Mouse (Mus musculus) ES-Bruce4 (cell line): ENCODE measurements around the gene Fos. TPM values are rescaled to one million over a fixed set of nuclear protein-coding genes. Genes with fewer than 3 reads are reported as not detected.
A peak's percentile ranks its signal among the peaks of the same experiment; 100 is the strongest.

Experiments used
- H3K27ac ChIP-seq: 2 replicates; pipeline ENCODE4 v1.5.1; 2012; ENCODE audit warnings: low read length, inconsistent platforms; ENCODE audit not compliant: insufficient read depth
- H3K27me3 ChIP-seq: 2 replicates; pipeline ENCODE4 v1.6.1; 2012; ENCODE audit warnings: mild to moderate bottlenecking, low read length, inconsistent platforms; ENCODE audit not compliant: control insufficient read depth, poor library complexity, insufficient read depth, severe bottlenecking
- H3K36me3 ChIP-seq: 2 replicates; pipeline ENCODE4 v1.6.1; 2012; ENCODE audit warnings: inconsistent platforms, mild to moderate bottlenecking, low read length, moderate library complexity; ENCODE audit not compliant: control insufficient read depth, poor library complexity, insufficient read depth, severe bottlenecking
- H3K4me1 ChIP-seq: one replicate; pipeline ENCODE4 v1.8.1; 2011; ENCODE audit warnings: low read length; ENCODE audit not compliant: control insufficient read depth, insufficient read depth
- H3K4me3 ChIP-seq: 2 replicates; pipeline ENCODE4 v1.5.1; 2011; ENCODE audit warnings: low read depth, mild to moderate bottlenecking, low read length
- H3K9ac ChIP-seq: 2 replicates; pipeline ENCODE4 v1.6.1; 2012; ENCODE audit warnings: low read depth, mild to moderate bottlenecking, inconsistent platforms; ENCODE audit not compliant: poor library complexity, severe bottlenecking
- H3K9me3 ChIP-seq: replicated peaks from 2 replicates; pipeline ENCODE4 v1.6.1; 2012; ENCODE audit warnings: mild to moderate bottlenecking, low read length, inconsistent platforms; ENCODE audit not compliant: control insufficient read depth, poor library complexity, insufficient read depth, severe bottlenecking
- CTCF ChIP-seq: IDR thresholded peaks from one replicate; pipeline ENCODE4 v1.8.1; 2011; ENCODE audit warnings: low read depth, low read length
- EP300 ChIP-seq: IDR thresholded peaks from 2 replicates; pipeline ENCODE4 v1.6.1; 2011; ENCODE audit warnings: low read depth, low read length; ENCODE audit not compliant: insufficient read depth
- POLR2A ChIP-seq: IDR thresholded peaks from one replicate; pipeline ENCODE4 v1.8.1; 2011; ENCODE audit warnings: low read length; ENCODE audit not compliant: insufficient read depth
- polyA plus RNA-seq: library from polyadenylated mRNA; stranded (reverse); fragments of >200 nt; gene quantifications from 2 replicates; pipeline ENCODE4 v1.2.4, GENCODE M21; 2011; ENCODE audit warnings: low read depth; ENCODE audit not compliant: missing spikeins, insufficient read depth, insufficient read length

Gene Fos
- polyA plus RNA-seq = 4.8 and 7.3 TPM in 2 replicates

DNA sequence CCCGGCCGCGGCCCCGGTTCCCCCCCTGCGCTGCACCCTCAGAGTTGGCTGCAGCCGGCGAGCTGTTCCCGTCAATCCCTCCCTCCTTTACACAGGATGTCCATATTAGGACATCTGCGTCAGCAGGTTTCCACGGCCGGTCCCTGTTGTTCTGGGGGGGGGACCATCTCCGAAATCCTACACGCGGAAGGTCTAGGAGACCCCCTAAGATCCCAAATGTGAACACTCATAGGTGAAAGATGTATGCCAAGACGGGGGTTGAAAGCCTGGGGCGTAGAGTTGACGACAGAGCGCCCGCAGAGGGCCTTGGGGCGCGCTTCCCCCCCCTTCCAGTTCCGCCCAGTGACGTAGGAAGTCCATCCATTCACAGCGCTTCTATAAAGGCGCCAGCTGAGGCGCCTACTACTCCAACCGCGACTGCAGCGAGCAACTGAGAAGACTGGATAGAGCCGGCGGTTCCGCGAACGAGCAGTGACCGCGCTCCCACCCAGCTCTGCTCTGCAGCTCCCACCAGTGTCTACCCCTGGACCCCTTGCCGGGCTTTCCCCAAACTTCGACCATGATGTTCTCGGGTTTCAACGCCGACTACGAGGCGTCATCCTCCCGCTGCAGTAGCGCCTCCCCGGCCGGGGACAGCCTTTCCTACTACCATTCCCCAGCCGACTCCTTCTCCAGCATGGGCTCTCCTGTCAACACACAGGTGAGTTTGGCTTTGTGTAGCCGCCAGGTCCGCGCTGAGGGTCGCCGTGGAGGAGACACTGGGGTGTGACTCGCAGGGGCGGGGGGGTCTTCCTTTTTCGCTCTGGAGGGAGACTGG, at the start of gene Fos:
TSS of gene Fos (plus strand) at position 410 of the 817 bp plus-strand sequence.
- no peak for TF ChIP-seq EP300
- TF ChIP-seq CTCF = no peak
- peak; percentile 84 for TF ChIP-seq POLR2A
- peak within 1 kb of the TSS; percentile 23 for H3K9ac ChIP-seq
- H3K27me3 ChIP-seq = peaks cover 7% of the 10 kb centered on the region
- H3K27ac ChIP-seq = no peak within 1 kb of the TSS
- H3K4me1 ChIP-seq = peaks cover 3% of the 10 kb centered on the region
- peak within 1 kb of the TSS; percentile 56 for H3K4me3 ChIP-seq
- H3K36me3 ChIP-seq = no peaks in the 10 kb centered on the region
- no peaks in the 10 kb centered on the region for H3K9me3 ChIP-seq

DNA sequence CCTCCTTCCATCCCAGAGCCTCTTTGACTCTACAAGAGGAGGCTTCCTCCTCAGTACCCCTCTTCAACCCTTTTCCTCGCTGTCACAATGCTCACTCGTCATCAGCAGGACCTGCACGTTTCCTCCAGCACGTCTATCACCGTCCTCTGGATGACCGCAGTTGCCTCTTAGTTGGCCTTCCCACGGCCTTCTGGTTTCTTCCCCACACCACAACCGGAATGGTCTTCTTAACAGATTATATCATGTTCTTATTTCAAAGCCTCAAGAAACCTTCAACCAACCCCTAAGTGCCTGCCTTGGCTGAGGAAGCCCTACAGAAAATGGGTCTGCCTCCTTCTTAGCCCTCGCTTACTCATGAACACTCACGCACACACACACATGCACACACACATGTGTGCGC, 48.0 kb upstream of the Fos start:
- Histone ChIP-seq H3K9me3 (no peaks in the 10 kb centered on the region), H3K36me3 (no peaks in the 10 kb centered on the region), H3K4me1 (peaks cover 5% of the 10 kb centered on the region), H3K27me3 (no peaks in the 10 kb centered on the region), H3K4me3 (no peak overlapping the region), H3K27ac (no peak overlapping the region), H3K9ac (no peak overlapping the region)
- TF ChIP-seq POLR2A = no peak
- TF ChIP-seq EP300 = no peak
- TF ChIP-seq CTCF = no peak

DNA sequence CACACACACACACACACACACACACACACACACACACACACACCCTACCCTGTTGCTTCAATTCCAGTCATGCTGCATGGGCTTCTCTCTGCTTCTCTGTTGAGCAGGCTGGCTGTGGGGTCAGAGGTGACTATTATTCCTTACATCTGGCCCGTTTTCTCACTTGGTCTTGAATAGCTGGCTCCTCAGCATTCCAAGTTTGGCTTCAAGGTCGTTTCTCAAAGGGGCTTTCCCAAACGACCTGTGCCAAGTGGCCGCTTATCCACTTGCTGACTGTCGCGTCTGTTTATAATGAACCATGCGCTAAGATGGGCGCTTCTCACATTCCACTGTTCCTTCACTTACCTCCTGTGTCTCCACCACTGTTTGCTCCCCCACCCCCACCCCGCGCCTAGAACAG, 47.6 kb upstream of the Fos start:
- H3K4me3 ChIP-seq = no peak overlapping the region
- no peaks in the 10 kb centered on the region for H3K9me3 ChIP-seq
- H3K36me3 ChIP-seq = no peaks in the 10 kb centered on the region
- TF ChIP-seq EP300 = no peak
- TF ChIP-seq CTCF = no peak
- TF ChIP-seq POLR2A = no peak
- no peaks in the 10 kb centered on the region for H3K27me3 ChIP-seq
- H3K27ac ChIP-seq = no peak overlapping the region
- peaks cover 5% of the 10 kb centered on the region for H3K4me1 ChIP-seq
- H3K9ac ChIP-seq = no peak overlapping the region

DNA sequence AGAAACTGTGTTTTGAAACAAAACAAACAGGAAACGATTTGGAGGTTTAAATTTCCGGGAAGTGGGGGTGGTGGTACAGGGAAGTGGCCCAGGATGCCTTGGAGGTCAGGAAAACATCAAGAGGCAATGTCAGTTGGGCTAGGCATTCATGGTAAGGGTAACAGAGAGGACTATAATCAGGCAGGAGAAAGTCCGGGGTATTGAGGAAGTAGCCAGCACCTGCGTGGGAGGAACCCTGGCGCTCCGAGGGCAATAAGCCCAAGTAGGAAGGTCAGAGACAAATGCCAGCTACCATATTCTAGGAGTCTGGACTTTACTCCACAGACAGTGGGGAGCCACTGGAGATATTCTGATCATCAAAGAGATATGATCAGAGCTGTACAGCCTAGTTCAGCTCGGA, 45.9 kb upstream of the Fos start:
- Histone ChIP-seq H3K27me3 (no peaks in the 10 kb centered on the region), H3K4me1 (peaks cover 5% of the 10 kb centered on the region), H3K27ac (no peak overlapping the region), H3K4me3 (no peak overlapping the region), H3K9ac (no peak overlapping the region), H3K9me3 (no peaks in the 10 kb centered on the region), H3K36me3 (no peaks in the 10 kb centered on the region)
- no peak for TF ChIP-seq EP300
- no peak for TF ChIP-seq POLR2A
- no peak for TF ChIP-seq CTCF

DNA sequence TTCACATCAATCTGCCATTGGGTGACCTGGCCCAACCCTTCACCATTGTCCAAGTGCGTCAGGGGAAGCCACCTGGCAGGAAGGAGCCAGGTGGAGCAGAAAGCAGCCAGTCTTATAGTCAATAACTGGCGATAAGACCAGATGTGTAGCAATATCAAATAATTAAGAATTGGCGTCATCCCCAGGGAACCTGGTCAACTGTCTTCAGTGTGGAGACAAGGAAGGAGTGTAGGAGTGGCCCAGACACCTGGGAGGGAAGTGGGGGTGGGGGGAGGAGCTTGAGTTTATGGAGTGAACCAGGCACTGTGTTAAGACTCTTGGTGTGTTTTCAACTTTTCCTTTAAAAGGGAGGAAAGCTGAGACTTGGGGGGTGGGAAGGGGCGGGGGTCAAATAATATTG, 43.7 kb upstream of the Fos start:
- Histone ChIP-seq H3K27me3 (no peaks in the 10 kb centered on the region), H3K4me1 (peaks cover 5% of the 10 kb centered on the region), H3K36me3 (no peaks in the 10 kb centered on the region), H3K4me3 (no peak overlapping the region), H3K27ac (no peak overlapping the region), H3K9me3 (no peaks in the 10 kb centered on the region), H3K9ac (no peak overlapping the region)
- no peak for TF ChIP-seq EP300

DNA sequence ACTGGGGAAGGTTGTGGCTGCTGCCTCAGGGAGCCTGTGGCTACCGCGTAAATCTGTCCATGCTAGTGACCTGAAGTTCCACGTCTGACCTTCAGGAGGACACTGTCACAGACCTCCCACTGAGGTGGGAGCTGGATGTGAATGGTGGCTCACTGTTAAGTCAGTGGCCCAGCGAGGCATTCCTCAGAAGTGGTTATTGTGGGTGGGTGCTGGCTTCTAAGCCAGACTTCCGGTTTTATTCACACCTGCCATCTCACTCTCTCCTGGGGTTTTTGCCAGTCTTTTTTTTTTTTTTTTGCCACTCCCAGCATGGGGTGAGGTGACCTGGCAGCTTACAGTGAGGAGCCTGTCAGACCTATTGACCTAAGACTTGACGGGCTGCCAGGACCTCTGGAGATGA, 43.3 kb upstream of the Fos start:
- H3K27ac ChIP-seq = no peak overlapping the region
- TF ChIP-seq POLR2A (no peak), CTCF (no peak), EP300 (no peak)
- H3K27me3 ChIP-seq = no peaks in the 10 kb centered on the region
- no peaks in the 10 kb centered on the region for H3K9me3 ChIP-seq
- H3K9ac ChIP-seq = no peak overlapping the region
- H3K4me3 ChIP-seq = no peak overlapping the region
- H3K36me3 ChIP-seq = no peaks in the 10 kb centered on the region
- peaks cover 5% of the 10 kb centered on the region for H3K4me1 ChIP-seq
